Mouse (Mus musculus) ES-E14 (cell line): ENCODE measurements around the gene H2-DMb1.

Experiments
- CHD2 ChIP-seq: IDR thresholded peaks from 2 replicates; pipeline ENCODE4 v1.6.1; 2014; ENCODE audit warnings: mild to moderate bottlenecking, low read depth, low read length, inconsistent platforms
- HCFC1 ChIP-seq: IDR thresholded peaks from 2 replicates; pipeline ENCODE4 v1.6.1; 2012; ENCODE audit warnings: low read length, inconsistent platforms, borderline replicate concordance; ENCODE audit not compliant: insufficient read depth
- MAFK ChIP-seq: IDR thresholded peaks from 2 replicates; pipeline ENCODE4 v1.6.1; 2014; ENCODE audit warnings: mild to moderate bottlenecking, low read depth, low read length, inconsistent platforms; ENCODE audit not compliant: insufficient read depth
- ZC3H11A ChIP-seq: IDR thresholded peaks from 2 replicates; pipeline ENCODE4 v1.6.1; 2012; ENCODE audit warnings: low read depth, mild to moderate bottlenecking, inconsistent platforms, low read length, borderline replicate concordance
- ZNF384 ChIP-seq: IDR thresholded peaks from 2 replicates; pipeline ENCODE4 v1.6.1; 2012; ENCODE audit warnings: low read depth, low read length, inconsistent platforms

DNA sequence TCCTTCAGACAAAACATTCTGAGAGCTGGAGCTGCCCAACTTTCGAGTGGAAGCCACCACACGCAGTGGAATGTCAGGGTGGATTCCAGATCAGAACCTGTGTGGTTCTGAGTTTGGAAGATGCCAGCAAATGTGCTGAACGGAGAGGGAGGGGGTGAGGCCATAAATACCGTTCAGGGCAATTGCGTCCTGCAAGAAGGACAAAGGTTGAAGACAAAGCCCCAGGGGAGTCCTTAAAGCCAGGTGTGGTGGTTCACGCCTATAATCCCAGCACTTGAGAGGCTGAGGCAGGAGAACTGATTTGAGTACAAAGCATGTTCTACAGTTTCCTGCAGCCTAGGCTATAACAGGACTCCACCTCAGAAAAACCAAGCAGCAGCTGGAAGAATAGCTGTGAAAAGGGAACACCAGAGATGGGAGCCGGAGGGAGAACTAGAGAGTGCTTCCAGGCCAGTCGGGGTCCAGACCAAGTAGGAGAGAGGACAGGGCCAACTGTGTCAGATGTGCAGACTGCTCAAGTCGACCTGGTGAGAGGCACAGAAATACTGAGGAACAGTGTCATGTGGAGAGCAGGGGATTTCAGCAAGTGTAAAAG, 25.9 kb upstream of the H2-DMb1 start:
- no peak for TF ChIP-seq ZC3H11A
- no peak for TF ChIP-seq HCFC1
- no peak for TF ChIP-seq ZNF384
- no peak for TF ChIP-seq CHD2
- TF ChIP-seq MAFK: no peak
